Mouse (Mus musculus) megakaryocyte, embryonic 14.5 days (primary cell): ENCODE measurements around the gene Mrps26.

Experiments
- FLI1 ChIP-seq: IDR thresholded peaks from 2 replicates; pipeline ENCODE4 v1.6.1; 2012; ENCODE audit warnings: low read length, inconsistent platforms, mixed read lengths
- GATA1 ChIP-seq: IDR thresholded peaks from 3 replicates; pipeline ENCODE4 v1.6.1; 2012; ENCODE audit warnings: mixed read lengths, low read length, inconsistent platforms, borderline replicate concordance

DNA sequence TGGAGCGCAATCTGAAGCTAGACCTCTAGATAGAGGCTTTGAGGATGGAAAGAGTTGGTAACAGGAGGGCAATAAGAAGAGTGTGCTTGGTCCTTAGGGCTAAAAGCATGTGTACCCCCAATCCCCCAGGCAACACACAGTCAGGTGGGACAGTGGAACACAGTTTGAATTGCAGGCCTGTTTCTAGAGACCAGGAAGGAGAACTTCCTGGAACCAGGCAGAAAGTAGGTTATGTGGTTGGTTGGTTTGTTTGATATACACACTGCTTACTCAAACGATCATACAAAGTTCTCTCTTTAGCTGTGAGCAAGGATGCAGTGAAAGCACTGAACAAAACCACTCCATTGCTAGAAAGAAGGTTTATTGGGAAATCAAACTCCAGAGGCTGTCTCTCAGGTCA is 31.3 kb upstream of the Mrps26 start:
- TF ChIP-seq GATA1 (no peak), FLI1 (no peak)
